Mouse (Mus musculus): Measurements from ENCODE around the gene Epor. TPM values are rescaled to one million over a fixed set of nuclear protein-coding genes. Genes with fewer than 3 reads are reported as not detected.

The Epor gene
- total and polyA plus RNA-seq, 3 experiments, result 192 to 440 TPM; not detected in 1

DNA sequence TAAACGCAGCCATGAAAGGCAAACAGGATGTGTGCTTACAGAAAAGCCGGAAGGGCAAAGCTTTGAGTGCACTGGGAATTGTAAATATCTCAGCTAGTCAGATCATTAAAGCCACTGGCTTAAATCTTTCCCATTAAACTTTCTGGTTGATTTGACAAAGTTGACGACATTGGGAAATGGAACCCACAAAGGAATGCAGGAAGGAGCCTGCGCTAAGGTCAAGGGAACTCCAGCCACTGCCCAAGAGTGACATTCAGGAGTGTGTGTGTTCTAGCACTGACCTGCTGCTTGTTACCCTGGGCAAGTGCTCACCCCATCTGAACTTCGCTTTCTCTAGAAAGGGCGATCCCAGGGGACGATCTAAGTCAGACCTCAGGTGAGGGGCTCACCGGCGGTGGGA is 3.2 kb downstream of the Epor start:
- peaks cover 15 to 40% of the 10 kb centered on the region in 2 experiments for H3K4me1 ChIP-seq (ENCODE audit: control insufficient read depth in 1 of 2, insufficient read depth in 2 of 2, low read length in 2 of 2)
- peak overlapping the region; percentile 77 for H3K9ac ChIP-seq (ENCODE audit: control insufficient read depth, low read depth, low read length, poor library complexity, severe bottlenecking)
- no peaks in the 10 kb centered on the region for H3K9me3 ChIP-seq (replicated peaks; ENCODE audit: insufficient read depth, low read length)
- peaks cover 14 to 32% of the 10 kb centered on the region in 2 experiments for H3K36me3 ChIP-seq (ENCODE audit: control insufficient read depth in 1 of 2, insufficient read depth in 2 of 2, low read length in 2 of 2)
- peak overlapping the region; percentile 91; the same call in 1 of the 2 replicates for H3K27ac ChIP-seq (ENCODE audit: control insufficient read depth, low read depth, low read length)
- no peak for DNase-seq (ENCODE audit: low read depth, low spot score)
- TF ChIP-seq TAL1 (IDR thresholded peaks at IDR 0.05; ENCODE audit: low read length) (no peak), SIN3A (IDR thresholded peaks at IDR 0.05; ENCODE audit: low read length) (no peak), E2F4 (IDR thresholded peaks at IDR 0.05; ENCODE audit: borderline replicate concordance, low read depth, low read length) (no peak), USF2 (IDR thresholded peaks at IDR 0.05; ENCODE audit: borderline replicate concordance in 1 of 2, insufficient read depth in 1 of 2, low read depth in 1 of 2, low read length in 2 of 2) (no peak), EP300 (IDR thresholded peaks at IDR 0.05; ENCODE audit: low read depth in 1 of 2, low read length in 2 of 2) (no peak), MAFK (IDR thresholded peaks at IDR 0.05; ENCODE audit: borderline replicate concordance, low read depth, low read length) (no peak), NELFE (IDR thresholded peaks at IDR 0.05; ENCODE audit: low read depth, low read length) (no peak), NRF1 (IDR thresholded peaks at IDR 0.05; ENCODE audit: insufficient read depth, low read depth, low read length, poor library complexity, severe bottlenecking) (no peak), KAT2A (conservative IDR thresholded peaks at IDR 0.05; ENCODE audit: low read depth, low read length) (no peak)
- no peak overlapping the region; a peak in 1 of 4 replicates for H3K4me3 ChIP-seq (ENCODE audit: control insufficient read depth in 1 of 2, insufficient read depth in 1 of 2, low read depth in 2 of 2, low read length in 2 of 2)
- H3K79me2 ChIP-seq (ENCODE audit: control insufficient read depth, insufficient read depth, low read length, poor library complexity), result peaks cover 42% of the 10 kb centered on the region
- H3K27me3 ChIP-seq (ENCODE audit: control insufficient read depth in 1 of 2, insufficient read depth in 2 of 2, low read length in 2 of 2), result no peaks in the 10 kb centered on the region

DNA sequence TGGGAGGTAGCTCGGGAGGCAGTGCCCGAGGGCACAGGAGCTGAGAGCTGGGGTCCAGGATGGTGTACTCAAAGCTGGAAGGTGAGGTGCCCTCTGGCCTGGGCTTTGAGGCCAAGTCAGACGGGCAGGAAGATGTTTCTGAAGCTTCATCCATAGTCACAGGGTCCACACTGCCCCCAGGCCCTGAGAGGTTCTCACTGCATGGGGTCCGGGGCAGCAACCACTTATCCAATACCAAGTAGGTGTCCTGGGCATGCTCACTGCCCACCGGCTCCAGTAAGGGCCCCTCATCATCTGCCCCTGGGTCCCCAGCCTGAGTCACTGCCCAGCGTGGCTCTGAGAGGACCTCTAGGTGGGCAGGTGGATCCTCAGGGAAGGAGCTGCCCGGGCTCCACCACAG is 4.1 kb downstream of the Epor start:
- peaks cover 14 to 37% of the 10 kb centered on the region in 2 experiments for H3K36me3 ChIP-seq (ENCODE audit: control insufficient read depth in 1 of 2, insufficient read depth in 2 of 2, low read length in 2 of 2)
- H3K27ac ChIP-seq (ENCODE audit: control insufficient read depth, low read depth, low read length), result no peak overlapping the region
- DNase-seq (ENCODE audit: low read depth, low spot score), result no peak
- H3K27me3 ChIP-seq (ENCODE audit: control insufficient read depth in 1 of 2, insufficient read depth in 2 of 2, low read length in 2 of 2), result no peaks in the 10 kb centered on the region
- H3K4me1 ChIP-seq (ENCODE audit: control insufficient read depth in 1 of 2, insufficient read depth in 2 of 2, low read length in 2 of 2), result peaks cover 19 to 46% of the 10 kb centered on the region in 2 experiments
- H3K79me2 ChIP-seq (ENCODE audit: control insufficient read depth, insufficient read depth, low read length, poor library complexity), result peaks cover 42% of the 10 kb centered on the region
- no peaks in the 10 kb centered on the region for H3K9me3 ChIP-seq (replicated peaks; ENCODE audit: insufficient read depth, low read length)
- TF ChIP-seq KAT2A (conservative IDR thresholded peaks at IDR 0.05; ENCODE audit: low read depth, low read length) (no peak), USF1 (IDR thresholded peaks at IDR 0.05; ENCODE audit: low read depth, low read length) (no peak), BHLHE40 (IDR thresholded peaks at IDR 0.05; ENCODE audit: borderline replicate concordance, low read depth, low read length) (no peak), NELFE (IDR thresholded peaks at IDR 0.05; ENCODE audit: low read depth, low read length) (no peak), RAD21 (IDR thresholded peaks at IDR 0.05; ENCODE audit: low read depth, low read length) (no peak)
- H3K4me3 ChIP-seq (ENCODE audit: control insufficient read depth in 1 of 2, insufficient read depth in 1 of 2, low read depth in 2 of 2, low read length in 2 of 2), result no peak overlapping the region
- no peak overlapping the region for H3K9ac ChIP-seq (ENCODE audit: control insufficient read depth, low read depth, low read length, poor library complexity, severe bottlenecking)

DNA sequence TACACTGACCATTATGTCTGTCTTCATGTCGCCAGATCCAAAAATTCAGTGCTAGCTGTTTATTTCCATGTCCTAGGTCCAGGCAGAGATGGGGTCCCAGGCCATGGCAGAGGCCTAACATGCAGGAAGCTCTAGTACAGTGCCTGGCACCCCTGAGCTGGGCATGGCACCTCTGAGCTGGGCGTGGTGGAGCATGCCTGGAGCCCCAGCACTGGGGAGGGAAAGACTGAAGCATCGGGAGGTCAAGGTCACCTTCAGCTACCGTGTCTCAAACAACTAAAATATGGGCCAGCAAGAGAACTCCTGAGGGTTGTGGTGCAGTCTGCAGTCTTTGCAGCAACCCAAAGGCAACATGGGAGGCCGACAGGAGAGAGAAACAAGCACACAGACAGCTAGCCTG is 4.9 kb downstream of the Epor start:
- peaks cover 14 to 31% of the 10 kb centered on the region in 2 experiments for H3K36me3 ChIP-seq (ENCODE audit: control insufficient read depth in 1 of 2, insufficient read depth in 2 of 2, low read length in 2 of 2)
- H3K27ac ChIP-seq (ENCODE audit: control insufficient read depth, low read depth, low read length), result 0 out of 2 replicates have a peak overlapping the region, but pooled peaks have one; percentile 1
- no peaks in the 10 kb centered on the region for H3K27me3 ChIP-seq (ENCODE audit: control insufficient read depth in 1 of 2, insufficient read depth in 2 of 2, low read length in 2 of 2)
- H3K9me3 ChIP-seq (replicated peaks; ENCODE audit: insufficient read depth, low read length), result no peaks in the 10 kb centered on the region
- H3K4me1 ChIP-seq (ENCODE audit: control insufficient read depth in 1 of 2, insufficient read depth in 2 of 2, low read length in 2 of 2), result peaks cover 12 to 39% of the 10 kb centered on the region in 2 experiments
- H3K79me2 ChIP-seq (ENCODE audit: control insufficient read depth, insufficient read depth, low read length, poor library complexity), result peaks cover 39% of the 10 kb centered on the region
- H3K4me3 ChIP-seq (ENCODE audit: control insufficient read depth in 1 of 2, insufficient read depth in 1 of 2, low read depth in 2 of 2, low read length in 2 of 2), result no peak overlapping the region
- TF ChIP-seq NRF1 (IDR thresholded peaks at IDR 0.05; ENCODE audit: insufficient read depth, low read depth, low read length, poor library complexity, severe bottlenecking), result no peak
- TF ChIP-seq E2F4 (IDR thresholded peaks at IDR 0.05; ENCODE audit: borderline replicate concordance, low read depth, low read length), result no peak
- TF ChIP-seq MAX (IDR thresholded peaks at IDR 0.05; ENCODE audit: low read length), result no peak
- TF ChIP-seq MYB (IDR thresholded peaks at IDR 0.05; ENCODE audit: low read depth, low read length), result no peak
- no peak for TF ChIP-seq ZMIZ1 (IDR thresholded peaks at IDR 0.05; ENCODE audit: low read depth, low read length)
- TF ChIP-seq USF2 (IDR thresholded peaks at IDR 0.05; ENCODE audit: borderline replicate concordance in 1 of 2, insufficient read depth in 1 of 2, low read depth in 1 of 2, low read length in 2 of 2), result no peak
- TF ChIP-seq MAZ (IDR thresholded peaks at IDR 0.05; ENCODE audit: low read depth, low read length), result no peak
- TF ChIP-seq ZC3H11A (IDR thresholded peaks at IDR 0.05; ENCODE audit: low read depth, low read length), result no peak
- no peak overlapping the region for H3K9ac ChIP-seq (ENCODE audit: control insufficient read depth, low read depth, low read length, poor library complexity, severe bottlenecking)
- DNase-seq (ENCODE audit: low read depth, low spot score), result peak; percentile 39
